Mouse (Mus musculus) lung, embryonic 16.5 days (tissue): ENCODE measurements around the gene Fdps. TPM values are rescaled to one million over a fixed set of nuclear protein-coding genes. Genes with fewer than 3 reads are reported as not detected.

Experiments used
- ATAC-seq: fragments of 200-750 bp; cut with Nextera tagmentation; 2 replicates; pipeline ENCODE4 v1.8.0; 2017; ENCODE audit warnings: low read depth, mild to moderate bottlenecking, moderate library complexity
- H3K27ac ChIP-seq: fragments of 300-500 bp; sonication (generic); 2 replicates; pipeline ENCODE4 v1.5.1; 2014; ENCODE audit warnings: mild to moderate bottlenecking, control low read depth, low read length
- H3K27me3 ChIP-seq: fragments of 300-500 bp; sonication (generic); 2 replicates; pipeline ENCODE4 v1.6.1; 2014; ENCODE audit warnings: low read depth, low read length, mixed read lengths; ENCODE audit not compliant: control insufficient read depth, insufficient read depth
- H3K36me3 ChIP-seq: fragments of 300-500 bp; sonication (generic); 2 replicates; pipeline ENCODE4 v1.6.1; 2014; ENCODE audit warnings: low read length; ENCODE audit not compliant: control insufficient read depth, insufficient read depth
- H3K4me1 ChIP-seq: fragments of 300-500 bp; sonication (generic); replicated peaks from 2 replicates; pipeline ENCODE4 v1.6.1; 2014; ENCODE audit warnings: low read length, mixed read lengths; ENCODE audit not compliant: control insufficient read depth, insufficient read depth
- H3K4me2 ChIP-seq: fragments of 300-500 bp; sonication (generic); 2 replicates; pipeline ENCODE4 v1.6.1; 2014; ENCODE audit warnings: low read depth, low read length, control low read depth
- H3K4me3 ChIP-seq: fragments of 300-500 bp; sonication (generic); 2 replicates; pipeline ENCODE4 v1.5.1; 2014; ENCODE audit warnings: mild to moderate bottlenecking, low read length, control low read depth
- H3K9ac ChIP-seq: fragments of 300-500 bp; sonication (generic); 2 replicates; pipeline ENCODE4 v1.6.1; 2014; ENCODE audit warnings: low read length, control low read depth
- H3K9me3 ChIP-seq: fragments of 300-500 bp; sonication (generic); 2 replicates; pipeline ENCODE4 v1.6.1; 2016; ENCODE audit warnings: low read length; ENCODE audit not compliant: control insufficient read depth
- WGBS: fragments of 180-500 bp; shearing (Covaris S2); extraction: QIAGEN DNeasy Blood & Tissue Kit; methylation state at CpG from one replicate; pipeline ENCODE4 v1.1.7; 2014; 5-methylcytosine and 5-hydroxymethylcytosine counted together
- polyA plus RNA-seq: library from polyadenylated mRNA; unstranded; fragments of >200 nt; fragmentation: Nextera tagmentation; extraction: Ambion mirVana; gene quantifications from 2 replicates; pipeline ENCODE4 v1.2.1, GENCODE M21; 2015

Fdps gene
- polyA plus RNA-seq, result 132 and 137 TPM in 2 replicates

DNA sequence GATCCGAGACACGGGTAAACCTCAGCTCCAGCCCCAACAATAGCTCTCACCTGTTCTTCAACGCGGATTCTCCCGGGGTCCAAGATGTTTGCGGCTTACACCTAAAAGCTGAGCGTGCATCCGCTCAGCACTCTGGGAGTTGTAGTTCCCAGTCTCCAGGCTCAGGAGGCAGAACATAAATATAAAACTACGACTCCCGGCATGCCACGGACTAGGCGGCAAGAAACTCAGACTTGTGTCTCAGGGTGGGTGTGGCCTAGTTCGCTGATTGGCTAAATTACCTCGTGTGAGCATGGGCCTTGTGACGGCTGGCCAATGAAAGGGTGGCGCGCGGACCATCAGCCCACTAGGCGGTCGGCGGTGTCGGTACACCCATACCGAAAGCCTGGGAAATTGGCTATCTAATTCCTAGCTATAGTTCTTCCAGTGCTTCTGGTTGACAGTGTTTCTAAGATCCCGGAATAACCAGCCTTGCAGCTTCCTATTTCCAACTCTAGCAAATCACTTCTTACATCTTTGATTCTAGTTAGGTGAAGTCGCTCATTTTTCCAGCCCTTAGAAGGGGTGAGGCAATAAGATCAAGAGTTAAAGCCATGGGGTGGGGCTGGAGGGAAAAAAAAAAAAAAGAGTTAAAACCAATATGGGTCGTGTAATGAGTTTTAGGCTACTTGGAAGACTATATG, at the start of gene Fdps:
Gene Fdps (minus strand): TSS at position 148 of the 683 bp plus-strand sequence.
- peak within 1 kb of the TSS; percentile 70 for H3K4me3 ChIP-seq
- H3K9ac ChIP-seq, result peak within 1 kb of the TSS; percentile 77
- no peaks in the 10 kb centered on the region for H3K27me3 ChIP-seq
- peak within 1 kb of the TSS; percentile 73 for H3K27ac ChIP-seq
- H3K9me3 ChIP-seq, result no peaks in the 10 kb centered on the region
- peak; percentile 100 for ATAC-seq
- peaks cover 23% of the 10 kb centered on the region for H3K4me1 ChIP-seq
- peak within 1 kb of the TSS; percentile 92 for H3K4me2 ChIP-seq
- peaks cover 5% of the 10 kb centered on the region; the same call in 1 of the 2 replicates for H3K36me3 ChIP-seq
- WGBS, result under 1% methylated on average over 26 of the region's 26 CpGs

DNA sequence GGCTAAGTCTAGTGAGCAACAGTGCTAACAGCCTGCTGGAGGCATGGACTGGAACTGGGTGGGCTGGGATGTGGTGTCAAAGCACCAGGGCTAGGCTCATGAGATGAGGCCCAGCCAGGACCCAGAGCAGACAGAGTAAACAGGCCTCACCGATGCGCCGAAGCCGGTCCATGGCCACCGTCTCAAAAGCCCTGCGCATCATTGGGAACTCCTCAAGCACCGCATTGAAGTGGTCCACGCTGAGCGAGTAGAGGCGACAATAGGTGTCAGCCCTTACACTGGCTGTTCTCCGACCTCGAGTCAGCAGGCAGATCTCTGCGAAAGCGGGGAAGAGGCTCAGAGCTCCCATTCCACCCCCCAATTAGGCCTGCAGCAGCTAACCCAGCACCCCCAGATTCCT, 46.8 kb upstream of the Fdps start:
- no peaks in the 10 kb centered on the region for H3K9me3 ChIP-seq
- H3K36me3 ChIP-seq, result no peaks in the 10 kb centered on the region
- no peak overlapping the region for H3K27ac ChIP-seq
- WGBS, result 64% methylated on average over 14 of the region's 14 CpGs
- no peaks in the 10 kb centered on the region; the same call in 1 of the 2 replicates for H3K4me1 ChIP-seq
- no peak overlapping the region for H3K9ac ChIP-seq
- no peak for ATAC-seq
- peaks cover 22% of the 10 kb centered on the region for H3K27me3 ChIP-seq
- H3K4me2 ChIP-seq, result no peak overlapping the region
- H3K4me3 ChIP-seq, result no peak overlapping the region

DNA sequence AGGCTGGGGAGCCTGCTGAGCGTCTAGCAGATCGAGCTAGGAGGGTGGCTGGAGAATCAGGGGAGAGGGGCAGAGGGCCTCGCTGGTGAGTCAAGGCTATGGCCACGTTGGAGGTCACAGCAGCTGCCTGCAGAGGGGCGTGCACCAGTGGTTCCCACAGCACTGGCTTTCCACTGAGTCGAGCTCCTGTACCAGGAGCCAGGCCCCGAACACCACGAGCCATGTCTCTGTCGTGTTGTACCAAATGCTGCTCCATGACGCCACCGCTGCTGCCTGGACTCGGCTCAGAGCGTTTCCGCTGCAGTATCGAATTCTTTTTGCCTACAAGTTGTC, 46.2 kb upstream of the Fdps start:
- Histone ChIP-seq H3K4me3 (peak overlapping the region; percentile 37), H3K9me3 (no peaks in the 10 kb centered on the region), H3K4me1 (no peaks in the 10 kb centered on the region; the same call in 1 of the 2 replicates), H3K4me2 (peak overlapping the region; percentile 62), H3K36me3 (no peaks in the 10 kb centered on the region), H3K27me3 (peaks cover 22% of the 10 kb centered on the region), H3K9ac (peak overlapping the region; percentile 31), H3K27ac (no peak overlapping the region)
- WGBS, result 11% methylated on average over 15 of the region's 15 CpGs
- peak; percentile 24; the same call in 1 of the 2 replicates for ATAC-seq

DNA sequence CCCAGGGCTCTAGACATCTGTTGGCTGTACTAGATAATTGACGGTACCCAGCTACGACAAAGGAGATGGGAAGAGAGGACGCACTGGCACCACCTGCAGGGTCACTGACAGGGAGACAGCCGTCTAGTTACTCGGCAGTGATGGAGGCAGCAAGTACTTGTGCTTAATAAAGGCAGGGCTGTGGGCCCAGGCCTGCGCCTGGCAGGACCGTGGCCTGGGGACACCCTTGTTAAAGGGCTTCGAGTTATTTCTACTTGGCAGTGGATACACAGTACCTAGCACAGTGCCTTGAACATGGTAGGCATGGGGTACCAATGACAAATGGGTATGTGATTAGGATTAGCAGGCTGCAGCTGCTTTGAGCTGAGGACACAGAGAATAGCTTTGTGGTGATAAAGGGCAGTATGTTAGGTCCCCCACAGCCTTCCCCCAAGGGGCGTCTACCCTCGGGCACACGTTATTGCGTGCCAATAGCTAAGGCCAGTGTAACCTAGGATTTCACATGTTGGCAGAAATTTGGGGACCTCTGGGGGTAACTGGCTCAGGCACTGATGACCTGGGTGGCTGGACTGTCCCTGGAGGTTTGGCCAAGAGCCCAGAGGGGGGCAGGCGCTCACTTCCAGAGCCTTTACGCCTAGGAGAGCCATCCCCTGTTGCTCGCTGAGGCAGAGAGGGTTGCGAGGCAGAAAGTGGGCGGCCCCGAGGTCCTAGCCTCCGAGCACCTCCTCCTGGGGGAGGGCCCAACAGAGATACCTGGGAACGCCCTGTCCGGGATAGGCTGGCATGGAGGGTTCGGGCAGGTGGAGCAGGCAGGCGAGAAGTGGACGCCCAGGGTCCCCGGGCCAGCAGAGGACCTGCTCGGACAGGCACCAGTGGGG, 45.6 kb upstream of the Fdps start:
- no peaks in the 10 kb centered on the region for H3K36me3 ChIP-seq
- H3K4me1 ChIP-seq, result no peaks in the 10 kb centered on the region; the same call in 1 of the 2 replicates
- peak overlapping the region; percentile 31 for H3K9ac ChIP-seq
- WGBS, result 20% methylated on average over 26 of the region's 26 CpGs
- peak; percentile 85 for ATAC-seq
- peak overlapping the region; percentile 37 for H3K4me3 ChIP-seq
- H3K27me3 ChIP-seq, result peaks cover 22% of the 10 kb centered on the region
- H3K9me3 ChIP-seq, result no peaks in the 10 kb centered on the region
- H3K27ac ChIP-seq, result no peak overlapping the region
- H3K4me2 ChIP-seq, result peak overlapping the region; percentile 62

DNA sequence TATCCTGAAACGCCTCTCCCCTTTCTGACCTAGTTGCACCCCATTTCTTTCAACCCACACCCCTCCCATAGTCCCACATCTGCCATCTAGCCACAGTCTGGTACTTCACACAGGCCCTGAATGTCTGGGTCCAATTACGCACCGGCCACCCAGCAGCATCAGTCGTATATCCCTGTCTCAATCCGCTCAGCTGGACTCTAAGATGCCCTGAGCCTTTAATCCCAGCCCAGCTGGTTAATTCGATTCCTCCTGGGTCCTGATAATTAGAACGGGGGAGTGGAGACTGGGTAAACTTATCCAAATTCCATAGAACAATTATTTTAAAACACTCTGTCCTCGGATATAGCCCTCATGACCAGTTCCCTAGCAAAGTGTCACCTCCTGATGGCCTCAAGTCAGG, 43.8 kb upstream of the Fdps start:
- H3K27me3 ChIP-seq, result peaks cover 22% of the 10 kb centered on the region

DNA sequence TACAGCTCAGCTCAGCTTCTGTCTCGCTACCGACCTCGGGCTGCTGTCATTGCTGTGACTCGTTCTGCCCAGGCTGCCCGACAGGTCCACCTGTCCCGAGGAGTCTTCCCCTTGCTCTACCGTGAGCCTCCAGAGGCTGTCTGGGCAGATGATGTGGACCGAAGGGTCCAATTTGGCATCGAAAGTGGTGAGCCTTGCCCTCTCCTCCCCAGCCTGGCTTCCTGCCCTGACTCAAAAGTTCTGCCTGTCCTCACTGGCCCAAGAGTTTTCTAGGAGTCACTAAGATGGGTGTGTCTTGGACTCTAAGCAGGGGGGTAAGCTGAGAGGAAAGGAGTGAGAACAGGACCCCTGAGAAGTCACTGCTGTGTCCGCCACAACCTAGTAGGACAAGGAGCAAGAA, 43.1 kb upstream of the Fdps start:
- 68% methylated on average over 10 of the region's 10 CpGs for WGBS
- Histone ChIP-seq H3K9ac (no peak overlapping the region), H3K27ac (no peak overlapping the region), H3K36me3 (no peaks in the 10 kb centered on the region), H3K4me2 (no peak overlapping the region), H3K27me3 (peaks cover 21% of the 10 kb centered on the region), H3K9me3 (no peaks in the 10 kb centered on the region), H3K4me3 (no peak overlapping the region), H3K4me1 (no peaks in the 10 kb centered on the region; the same call in 1 of the 2 replicates)
- ATAC-seq, result no peak

More for the DNA sequence above, 43.8 kb upstream of the Fdps start:
- H3K4me1 ChIP-seq, result no peaks in the 10 kb centered on the region; the same call in 1 of the 2 replicates
- ATAC-seq, result no peak
- no peak overlapping the region for H3K9ac ChIP-seq
- no peak overlapping the region for H3K4me2 ChIP-seq
- H3K36me3 ChIP-seq, result no peaks in the 10 kb centered on the region
- H3K9me3 ChIP-seq, result no peaks in the 10 kb centered on the region
- no peak overlapping the region for H3K4me3 ChIP-seq
- WGBS, result 56% methylated on average over 8 of the region's 8 CpGs
- no peak overlapping the region for H3K27ac ChIP-seq

DNA sequence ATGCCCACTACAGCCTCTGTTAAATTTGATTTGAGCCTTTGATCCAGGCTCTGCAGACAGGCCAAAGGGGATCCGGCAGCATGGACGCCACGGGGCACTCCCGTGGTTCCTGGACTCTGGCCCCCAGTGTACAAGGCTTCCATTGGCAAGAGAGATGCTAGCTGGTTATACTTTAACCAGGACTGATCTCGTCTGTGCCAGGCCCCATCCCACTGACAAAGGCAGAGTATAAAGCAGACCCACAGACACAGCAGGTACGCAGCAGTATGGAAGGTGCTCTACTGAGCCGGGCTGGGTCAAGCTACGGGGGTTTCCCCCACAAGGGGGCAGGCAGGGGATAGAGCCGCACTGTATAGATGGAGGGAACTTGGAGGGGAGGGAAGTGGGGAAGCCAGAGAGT, 34.6 kb upstream of the Fdps start:
- no peak overlapping the region for H3K4me2 ChIP-seq
- H3K27ac ChIP-seq, result no peak overlapping the region
- H3K4me3 ChIP-seq, result no peak overlapping the region
- WGBS, result 28% methylated on average over 9 of the region's 9 CpGs
- H3K4me1 ChIP-seq, result 0 out of 2 replicates have a peak, but pooled peaks cover 3% of the 10 kb centered on the region
- peak; percentile 59; the same call in 1 of the 2 replicates for ATAC-seq
- H3K9ac ChIP-seq, result no peak overlapping the region
- H3K9me3 ChIP-seq, result no peaks in the 10 kb centered on the region
- H3K36me3 ChIP-seq, result no peaks in the 10 kb centered on the region
- no peaks in the 10 kb centered on the region for H3K27me3 ChIP-seq

DNA sequence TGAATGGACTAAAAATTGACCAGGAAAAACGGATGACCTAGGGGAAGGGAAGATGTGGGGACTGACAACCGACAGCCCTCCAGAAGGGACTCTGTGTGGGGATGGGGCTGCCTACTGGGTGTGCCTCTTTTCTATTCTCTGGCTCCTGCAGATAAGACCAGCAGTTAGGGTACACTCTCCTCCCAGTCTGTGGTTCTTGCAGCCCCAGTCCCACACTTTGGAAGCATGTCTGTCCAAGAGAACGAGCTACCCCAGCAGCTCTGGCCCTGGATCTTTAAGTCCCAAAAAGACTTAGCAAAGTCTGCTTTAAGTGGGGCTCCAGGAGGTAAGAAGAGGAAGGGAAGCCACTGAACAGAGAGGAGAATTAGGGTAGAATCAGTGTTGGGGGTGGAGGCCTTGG, 34.2 kb upstream of the Fdps start, which contains the start of gene Pklr:
Gene Pklr (plus strand): TSS at position 185 of the 400 bp plus-strand sequence.
- H3K4me2 ChIP-seq, result no peak within 1 kb of the TSS
- ATAC-seq, result no peak
- no peaks in the 10 kb centered on the region for H3K9me3 ChIP-seq
- H3K9ac ChIP-seq, result no peak within 1 kb of the TSS
- no peaks in the 10 kb centered on the region for H3K36me3 ChIP-seq
- H3K4me1 ChIP-seq, result 0 out of 2 replicates have a peak, but pooled peaks cover 3% of the 10 kb centered on the region
- WGBS, result 59% methylated on average over 3 of the region's 3 CpGs
- no peak within 1 kb of the TSS for H3K27ac ChIP-seq
- H3K4me3 ChIP-seq, result no peak within 1 kb of the TSS
- H3K27me3 ChIP-seq, result no peaks in the 10 kb centered on the region

DNA sequence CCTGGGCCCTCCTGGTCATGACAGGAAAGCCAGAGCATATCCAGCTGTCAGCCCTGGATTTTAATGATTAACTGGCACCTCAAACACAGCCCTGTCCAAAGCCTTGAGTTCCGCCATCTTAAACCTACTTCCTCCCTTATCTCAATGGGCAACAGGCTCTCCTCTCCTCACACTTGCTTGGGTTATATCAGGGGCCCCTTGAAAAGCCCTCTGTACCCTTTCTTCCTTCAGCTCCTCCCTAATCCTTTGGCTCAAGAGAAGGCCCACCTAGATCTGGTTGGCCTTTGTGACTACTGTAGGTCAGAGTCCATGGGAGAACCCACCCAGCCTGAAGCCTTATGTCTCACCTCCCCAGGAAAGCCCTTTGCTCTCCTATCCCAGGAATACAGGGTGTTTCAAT, 32.0 kb upstream of the Fdps start:
- Histone ChIP-seq H3K4me2 (no peak overlapping the region), H3K9ac (no peak overlapping the region), H3K36me3 (no peaks in the 10 kb centered on the region), H3K4me1 (0 out of 2 replicates have a peak, but pooled peaks cover 3% of the 10 kb centered on the region), H3K4me3 (no peak overlapping the region), H3K27ac (no peak overlapping the region), H3K9me3 (no peaks in the 10 kb centered on the region), H3K27me3 (no peaks in the 10 kb centered on the region)
- no peak for ATAC-seq
- WGBS, result 56% methylated on average over 1 of the region's 1 CpGs
